Mouse (Mus musculus) limb, embryonic 15.5 days (tissue): ENCODE measurements around the gene Mtcl1. TPM values are rescaled to one million over a fixed set of nuclear protein-coding genes. Genes with fewer than 3 reads are reported as not detected.

Experiments
- ATAC-seq: fragments of 200-750 bp; cut with Nextera tagmentation; 2 replicates; pipeline ENCODE4 v1.8.0; 2017; ENCODE audit warnings: low read depth, moderate TSS enrichment; ENCODE audit not compliant: insufficient number of reproducible peaks, low FRiP score, low TSS enrichment
- H3K27ac ChIP-seq: fragments of 300-500 bp; sonication (generic); 2 replicates; pipeline ENCODE4 v1.5.1; 2015; ENCODE audit warnings: moderate library complexity, mild to moderate bottlenecking, inconsistent platforms
- H3K27me3 ChIP-seq: fragments of 300-500 bp; sonication (generic); 2 replicates; pipeline ENCODE4 v1.6.1; 2015; ENCODE audit warnings: inconsistent platforms
- H3K36me3 ChIP-seq: fragments of 300-500 bp; sonication (generic); 2 replicates; pipeline ENCODE4 v1.6.1; 2015; ENCODE audit warnings: inconsistent platforms
- H3K4me1 ChIP-seq: fragments of 300-500 bp; sonication (generic); 2 replicates; pipeline ENCODE4 v1.6.1; 2015; ENCODE audit warnings: inconsistent platforms
- H3K4me2 ChIP-seq: fragments of 300-500 bp; sonication (generic); 2 replicates; pipeline ENCODE4 v1.6.1; 2015; ENCODE audit warnings: mild to moderate bottlenecking, inconsistent platforms
- H3K4me3 ChIP-seq: fragments of 300-500 bp; sonication (generic); 2 replicates; pipeline ENCODE4 v1.5.1; 2015; ENCODE audit warnings: mild to moderate bottlenecking, inconsistent platforms
- H3K9ac ChIP-seq: fragments of 300-500 bp; sonication (generic); 2 replicates; pipeline ENCODE4 v1.6.1; 2015; ENCODE audit warnings: inconsistent platforms
- H3K9me3 ChIP-seq: fragments of 300-500 bp; sonication (generic); 2 replicates; pipeline ENCODE4 v1.6.1; 2016; ENCODE audit warnings: inconsistent platforms
- WGBS: fragments of 180-500 bp; shearing (Covaris S2); methylation state at CpG from one replicate; pipeline ENCODE4 v1.1.7; 2015; 5-methylcytosine and 5-hydroxymethylcytosine counted together
- polyA plus RNA-seq: library from polyadenylated mRNA; unstranded; fragments of >200 nt; fragmentation: Nextera tagmentation; extraction: Ambion mirVana; gene quantifications from 2 replicates; pipeline ENCODE4 v1.2.1, GENCODE M21; 2015

The Mtcl1 gene
- polyA plus RNA-seq, 1 experiment from 2014 or later = 4.0 TPM

DNA sequence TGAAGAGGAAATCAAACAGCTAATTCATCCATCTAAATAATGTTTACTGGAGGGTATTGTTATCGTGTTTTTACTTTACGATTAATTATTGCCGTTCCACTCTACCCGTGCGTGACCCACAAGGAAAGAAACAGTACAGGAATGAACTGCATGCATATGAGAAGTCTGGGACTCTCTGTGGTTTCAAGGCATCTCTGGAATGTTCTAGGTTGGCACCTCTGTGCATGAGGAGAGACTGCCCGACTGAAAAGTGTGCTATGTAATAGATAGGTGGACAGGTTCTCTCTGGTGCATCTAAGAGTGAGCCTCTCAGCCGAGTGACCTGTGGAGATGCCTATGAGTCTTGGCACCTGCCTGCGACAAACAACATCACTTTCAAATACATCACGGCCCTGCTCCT, 78.7 kb downstream of the Mtcl1 start:
- H3K9ac ChIP-seq = no peak overlapping the region
- H3K27me3 ChIP-seq = no peaks in the 10 kb centered on the region
- H3K9me3 ChIP-seq = no peaks in the 10 kb centered on the region
- H3K4me3 ChIP-seq = no peak overlapping the region
- ATAC-seq = no peak
- peaks cover 27% of the 10 kb centered on the region for H3K4me1 ChIP-seq
- H3K4me2 ChIP-seq = no peak overlapping the region
- no peak overlapping the region for H3K27ac ChIP-seq
- 62% methylated on average over 9 of the region's 9 CpGs for WGBS
- no peaks in the 10 kb centered on the region; the same call in 1 of the 2 replicates for H3K36me3 ChIP-seq

DNA sequence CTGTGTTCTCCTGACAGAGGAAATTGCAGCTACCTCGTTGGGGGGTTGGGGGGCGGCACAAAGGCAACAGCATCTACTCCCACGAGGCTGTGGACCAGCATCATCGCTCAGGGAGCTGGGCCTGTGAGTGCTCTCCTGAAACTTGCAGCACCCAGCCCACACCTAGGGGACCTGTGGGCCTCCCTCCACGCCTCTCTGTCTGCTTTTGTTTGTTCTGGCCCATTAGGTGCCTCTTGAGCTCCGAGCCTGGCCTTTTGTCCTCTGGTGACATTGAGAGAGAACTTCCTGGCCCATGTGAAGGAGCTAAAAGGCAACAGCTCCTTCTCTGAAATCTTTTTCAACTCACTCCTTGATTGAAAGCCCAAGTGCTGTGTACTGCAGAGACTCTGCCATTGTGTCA, 79.8 kb downstream of the Mtcl1 start:
- Histone ChIP-seq H3K4me3 (no peak overlapping the region), H3K9me3 (no peaks in the 10 kb centered on the region), H3K4me2 (no peak overlapping the region), H3K9ac (no peak overlapping the region), H3K36me3 (no peaks in the 10 kb centered on the region; the same call in 1 of the 2 replicates), H3K4me1 (peaks cover 20% of the 10 kb centered on the region), H3K27ac (no peak overlapping the region), H3K27me3 (no peaks in the 10 kb centered on the region)
- ATAC-seq = no peak
- 61% methylated on average over 6 of the region's 6 CpGs for WGBS

DNA sequence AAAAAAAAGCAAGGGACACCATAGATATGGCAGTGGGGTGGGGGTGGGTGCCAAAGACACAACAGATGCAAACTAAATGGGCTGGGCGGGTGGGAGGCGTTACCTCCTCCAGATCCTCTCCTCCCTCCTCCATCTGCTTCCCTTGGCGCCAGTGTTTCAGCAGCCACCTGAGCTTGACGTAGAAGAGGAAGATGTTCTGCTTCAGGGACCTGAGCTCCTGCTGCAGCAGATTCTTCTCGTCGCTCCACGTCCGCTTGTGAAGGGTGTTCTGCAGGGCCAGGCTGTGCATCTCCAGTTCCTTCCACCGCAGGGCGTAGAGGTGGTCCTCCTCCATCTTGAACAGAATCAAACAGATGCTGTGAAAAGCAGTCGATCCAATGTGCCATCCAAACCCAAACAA, 81.4 kb downstream of the Mtcl1 start:
- no peak for ATAC-seq
- Histone ChIP-seq H3K36me3 (no peaks in the 10 kb centered on the region; the same call in 1 of the 2 replicates), H3K27ac (no peak overlapping the region), H3K4me3 (no peak overlapping the region), H3K4me2 (no peak overlapping the region), H3K27me3 (no peaks in the 10 kb centered on the region), H3K9ac (no peak overlapping the region), H3K4me1 (peaks cover 24% of the 10 kb centered on the region; the same call in 1 of the 2 replicates), H3K9me3 (no peaks in the 10 kb centered on the region)
- 89% methylated on average over 11 of the region's 11 CpGs for WGBS

DNA sequence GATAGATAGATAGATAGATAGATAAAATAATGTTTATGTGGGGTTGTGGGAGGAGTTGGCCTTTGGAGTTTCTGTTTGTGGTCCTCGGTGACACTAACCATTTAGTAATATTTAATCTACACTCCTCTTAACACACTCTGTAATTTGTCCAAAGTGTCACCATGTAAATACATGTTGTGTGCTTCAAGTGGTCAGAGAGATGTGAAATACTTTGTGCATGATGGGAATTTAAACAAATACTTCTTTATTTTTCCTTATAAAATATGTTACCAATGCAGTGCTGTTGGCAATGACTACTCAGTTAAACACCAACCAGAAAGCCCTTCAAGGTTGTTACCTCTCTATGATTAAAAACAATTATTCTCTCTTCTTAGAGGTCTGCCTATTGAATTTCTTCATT, 83.9 kb downstream of the Mtcl1 start:
- Histone ChIP-seq H3K4me1 (peaks cover 18% of the 10 kb centered on the region; the same call in 1 of the 2 replicates), H3K27ac (no peak overlapping the region), H3K4me2 (no peak overlapping the region), H3K36me3 (no peaks in the 10 kb centered on the region), H3K9ac (no peak overlapping the region), H3K9me3 (no peaks in the 10 kb centered on the region), H3K27me3 (no peaks in the 10 kb centered on the region), H3K4me3 (no peak overlapping the region)
- WGBS = 89% methylated on average over 1 of the region's 1 CpGs
- ATAC-seq = no peak

DNA sequence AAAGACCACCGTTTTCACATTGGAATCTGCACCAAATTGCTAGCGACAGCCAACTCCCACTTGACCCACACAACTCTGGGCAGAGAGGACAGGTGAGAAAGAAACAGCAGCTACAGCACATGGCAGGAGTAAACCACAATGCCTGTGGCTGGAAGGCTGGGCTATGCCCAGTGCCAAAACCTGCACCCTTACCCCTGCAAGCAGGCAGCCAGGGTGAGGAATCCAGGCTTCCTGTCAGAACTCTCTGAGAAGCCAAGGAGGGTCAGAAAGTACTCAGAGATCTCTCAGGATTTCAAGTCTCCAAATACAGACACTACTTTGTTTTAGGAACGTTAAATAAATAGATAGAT, 84.3 kb downstream of the Mtcl1 start:
- no peaks in the 10 kb centered on the region for H3K36me3 ChIP-seq
- WGBS = 76% methylated on average over 3 of the region's 3 CpGs
- no peak overlapping the region for H3K4me2 ChIP-seq
- no peak overlapping the region for H3K27ac ChIP-seq
- H3K9me3 ChIP-seq = no peaks in the 10 kb centered on the region
- ATAC-seq = no peak
- H3K4me1 ChIP-seq = peaks cover 18% of the 10 kb centered on the region; the same call in 1 of the 2 replicates
- no peak overlapping the region for H3K9ac ChIP-seq
- no peaks in the 10 kb centered on the region for H3K27me3 ChIP-seq
- H3K4me3 ChIP-seq = no peak overlapping the region

DNA sequence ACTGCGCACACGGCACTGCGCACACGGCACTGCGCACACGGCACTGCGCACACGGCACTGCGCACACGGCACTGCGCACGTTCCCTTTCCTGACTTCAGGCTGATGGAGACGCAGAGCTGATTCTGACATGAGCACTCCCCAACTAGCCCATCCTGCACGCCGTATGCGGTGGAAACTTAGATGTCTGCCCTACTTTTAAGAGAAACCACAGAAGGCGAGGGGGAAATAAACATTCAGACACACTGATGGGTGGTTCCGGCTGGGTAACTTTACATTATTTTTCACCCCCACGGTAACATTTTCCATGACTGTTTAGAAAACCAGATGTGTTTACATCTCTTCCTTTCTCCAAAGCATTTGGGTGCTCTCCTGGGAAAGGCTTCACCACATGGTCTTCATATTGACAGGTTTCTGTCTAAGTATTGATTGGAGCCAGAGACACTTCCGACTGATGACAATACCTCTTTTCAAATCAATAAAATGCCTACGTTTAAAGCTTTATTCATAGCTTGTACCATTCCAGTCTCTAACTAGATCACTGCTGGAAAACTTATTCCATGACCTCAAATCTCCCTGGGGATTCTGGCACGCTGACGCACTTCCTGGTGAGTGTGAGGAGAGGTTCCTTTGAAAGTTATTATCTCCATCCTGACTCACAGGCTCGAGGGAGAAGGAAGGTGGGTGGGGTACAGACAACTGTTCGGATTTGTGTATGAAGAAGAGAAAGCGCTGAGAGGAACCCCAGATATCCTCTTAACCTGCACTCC, 84.8 kb downstream of the Mtcl1 start:
- H3K9me3 ChIP-seq = no peaks in the 10 kb centered on the region
- H3K27ac ChIP-seq = no peak overlapping the region

DNA sequence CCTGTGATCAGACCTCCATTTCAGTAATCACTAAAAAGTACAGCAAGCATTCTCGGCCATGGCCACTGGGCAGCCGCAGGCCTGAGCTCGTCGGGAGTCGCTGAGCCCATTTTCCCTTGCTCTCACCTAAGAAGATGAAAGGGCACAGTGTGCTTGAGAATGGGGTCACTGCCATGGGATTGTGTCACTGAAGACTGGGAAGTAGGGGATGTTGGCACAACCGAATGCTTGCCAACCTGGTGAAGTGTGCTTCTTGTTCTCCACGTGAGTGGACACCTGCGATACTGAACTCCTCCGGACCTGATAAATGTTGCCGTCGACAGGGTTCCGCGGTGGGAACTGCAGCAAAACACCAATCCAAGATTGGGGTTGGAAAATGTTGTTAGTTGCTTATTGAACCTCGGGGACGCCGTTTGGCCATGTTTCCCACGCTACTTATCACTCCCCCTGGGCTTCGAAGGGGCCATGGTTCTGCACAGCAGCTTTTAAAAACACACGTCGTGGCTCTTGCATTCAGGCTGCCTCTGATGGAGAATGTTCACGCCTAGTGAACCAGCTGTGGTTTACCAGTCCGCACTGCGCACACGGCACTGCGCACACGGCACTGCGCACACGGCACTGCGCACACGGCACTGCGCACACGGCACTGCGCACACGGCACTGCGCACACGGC, 85.6 kb downstream of the Mtcl1 start:
- H3K4me3 ChIP-seq = no peak overlapping the region
- H3K27me3 ChIP-seq = no peaks in the 10 kb centered on the region
- H3K36me3 ChIP-seq = no peaks in the 10 kb centered on the region
- peaks cover 6% of the 10 kb centered on the region; the same call in 1 of the 2 replicates for H3K4me1 ChIP-seq
- H3K27ac ChIP-seq = no peak overlapping the region
- no peak overlapping the region for H3K4me2 ChIP-seq
- no peak overlapping the region for H3K9ac ChIP-seq
- no peaks in the 10 kb centered on the region for H3K9me3 ChIP-seq
- no peak for ATAC-seq
- 89% methylated on average over 36 of the region's 36 CpGs for WGBS

More for the DNA sequence above, 84.8 kb downstream of the Mtcl1 start:
- Histone ChIP-seq H3K36me3 (no peaks in the 10 kb centered on the region), H3K4me3 (no peak overlapping the region), H3K4me2 (no peak overlapping the region), H3K9ac (no peak overlapping the region), H3K27me3 (no peaks in the 10 kb centered on the region), H3K4me1 (peaks cover 12% of the 10 kb centered on the region; the same call in 1 of the 2 replicates)
- 71% methylated on average over 26 of the region's 26 CpGs for WGBS
- ATAC-seq = no peak

DNA sequence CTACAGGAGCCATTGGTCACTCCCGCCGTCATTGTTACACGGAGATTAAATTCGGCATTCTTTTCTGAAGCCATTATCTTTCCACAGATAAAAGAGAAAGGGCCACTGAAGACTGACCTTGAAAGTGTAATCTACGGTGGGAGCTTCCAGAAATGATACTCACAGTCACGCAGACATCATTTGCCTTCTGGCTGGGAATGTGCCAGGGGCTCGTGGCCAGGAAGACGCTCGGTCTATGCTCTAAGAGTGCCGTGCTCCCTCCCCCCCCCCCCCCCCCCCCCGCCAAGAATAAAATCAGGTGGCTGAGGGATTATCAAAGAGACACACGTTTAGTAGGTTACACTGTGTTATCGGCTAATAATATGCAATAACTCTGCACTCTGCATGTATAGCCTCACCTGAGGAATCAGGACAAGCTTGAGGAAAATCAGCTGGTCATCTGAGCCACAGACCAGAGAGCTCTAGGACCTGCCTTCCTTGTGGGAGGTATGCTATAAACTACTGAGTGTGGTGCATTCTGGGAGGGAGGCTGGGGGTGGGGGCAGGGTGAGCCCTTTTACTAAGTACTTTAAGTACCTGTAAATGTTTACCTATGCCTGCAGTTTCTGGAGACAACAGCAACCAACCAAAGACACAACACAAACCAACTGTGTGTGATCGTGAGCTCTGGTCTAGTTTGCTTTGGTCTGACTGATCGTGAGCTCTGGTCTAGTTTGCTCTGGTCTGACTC, 87.1 kb downstream of the Mtcl1 start:
- ATAC-seq = no peak
- Histone ChIP-seq H3K4me3 (no peak overlapping the region), H3K27ac (no peak overlapping the region), H3K9ac (no peak overlapping the region), H3K4me1 (peaks cover 19% of the 10 kb centered on the region), H3K36me3 (no peaks in the 10 kb centered on the region), H3K9me3 (no peaks in the 10 kb centered on the region), H3K4me2 (no peak overlapping the region), H3K27me3 (no peaks in the 10 kb centered on the region)
- 84% methylated on average over 15 of the region's 15 CpGs for WGBS

DNA sequence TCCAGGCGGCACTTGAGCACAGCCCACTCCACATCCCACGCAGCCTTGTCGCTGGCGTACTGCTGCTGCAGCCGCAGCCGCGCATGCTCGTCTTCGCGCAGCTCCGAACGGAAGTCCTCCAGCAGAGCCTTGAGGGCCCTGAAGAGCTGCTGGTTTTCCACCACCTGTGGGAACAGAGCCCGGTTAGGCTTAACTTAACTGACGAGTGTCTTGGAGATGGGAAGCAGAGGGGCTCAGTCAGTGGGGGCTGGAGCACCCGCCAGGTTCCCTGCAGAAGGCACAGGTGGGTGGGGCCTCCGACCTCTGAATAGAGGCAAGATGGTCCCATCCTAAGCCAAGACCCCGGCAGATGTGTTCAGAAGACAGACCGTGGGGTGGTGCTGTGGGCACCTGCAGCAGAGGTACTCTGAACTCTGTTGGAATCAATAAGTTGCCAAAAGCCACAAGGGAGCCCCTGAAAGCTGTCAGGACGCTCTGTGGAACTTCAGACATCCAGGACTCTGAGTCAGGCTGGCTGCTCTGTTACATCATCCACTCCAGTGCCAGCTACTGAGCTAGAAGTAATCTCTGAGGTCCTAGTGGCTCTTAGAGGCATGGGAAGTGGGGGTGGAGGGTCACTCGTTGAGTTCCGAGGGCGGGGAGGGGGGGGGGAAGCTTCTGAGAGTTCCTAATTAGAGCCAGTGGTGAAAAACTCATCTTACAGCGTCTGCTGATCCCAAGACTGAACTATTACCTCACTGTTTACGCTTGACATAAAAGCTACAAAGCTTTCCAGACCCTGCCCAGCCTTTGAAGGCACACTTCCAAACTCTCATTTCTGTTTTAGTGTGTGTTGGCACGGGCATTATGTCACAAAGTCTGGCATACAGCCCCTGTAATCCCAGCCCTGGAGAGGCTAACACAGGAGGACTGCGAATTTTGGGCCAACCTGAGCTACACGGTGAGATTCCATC, 91.2 kb downstream of the Mtcl1 start:
- Histone ChIP-seq H3K9ac (no peak overlapping the region), H3K27ac (peak overlapping the region; percentile 18; the same call in 1 of the 2 replicates), H3K27me3 (no peaks in the 10 kb centered on the region), H3K36me3 (0 out of 2 replicates have a peak, but pooled peaks cover 3% of the 10 kb centered on the region), H3K4me2 (no peak overlapping the region), H3K4me3 (no peak overlapping the region), H3K4me1 (peaks cover 17% of the 10 kb centered on the region), H3K9me3 (no peaks in the 10 kb centered on the region)
- 65% methylated on average over 27 of the region's 27 CpGs for WGBS
- peak; percentile 69; the same call in 1 of the 2 replicates for ATAC-seq

DNA sequence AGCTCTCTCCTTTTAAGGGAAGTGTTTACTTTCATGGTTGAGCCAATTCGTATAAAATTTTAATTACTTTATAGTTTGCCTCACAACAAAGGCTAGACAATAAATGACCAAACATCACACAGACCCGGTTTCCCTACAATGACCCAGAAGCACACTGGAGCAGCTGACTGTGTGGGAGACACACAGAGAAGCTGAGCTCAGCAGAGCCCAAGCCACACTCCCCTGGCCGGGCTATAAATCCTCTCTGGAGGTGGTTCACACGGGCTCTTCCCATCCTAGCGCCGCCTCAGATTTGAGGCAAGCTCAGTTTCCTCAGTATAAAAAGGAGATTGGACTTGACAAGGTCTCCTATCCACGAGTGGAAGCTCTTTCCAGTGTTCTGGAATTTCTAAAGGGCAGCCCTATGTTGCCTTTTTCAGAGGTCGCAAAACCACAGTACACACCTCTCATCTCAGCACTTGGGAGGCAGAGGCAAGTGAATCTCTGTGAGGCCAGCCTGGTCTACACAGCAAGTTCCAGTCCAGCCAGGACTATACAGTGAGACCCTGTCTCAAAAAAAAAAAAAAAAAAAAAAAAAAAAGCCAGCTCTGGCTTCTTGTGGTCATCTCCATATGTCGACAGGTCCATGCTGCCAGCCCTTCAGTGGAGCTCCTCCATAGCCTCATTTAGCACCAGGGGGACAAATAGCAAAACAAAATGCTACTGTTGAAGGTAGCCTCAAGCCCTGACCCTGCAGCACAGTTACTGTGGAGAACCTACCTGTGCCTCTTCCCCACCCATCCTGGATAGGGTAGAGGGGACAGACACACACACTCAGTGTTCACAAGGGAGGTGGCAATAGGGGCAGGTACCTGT, 92.2 kb downstream of the Mtcl1 start:
- no peak overlapping the region for H3K4me3 ChIP-seq
- peak overlapping the region; percentile 18; the same call in 1 of the 2 replicates for H3K27ac ChIP-seq
- H3K9me3 ChIP-seq = no peaks in the 10 kb centered on the region
- ATAC-seq = no peak
- WGBS = 62% methylated on average over 9 of the region's 9 CpGs
- H3K27me3 ChIP-seq = no peaks in the 10 kb centered on the region
- no peak overlapping the region for H3K4me2 ChIP-seq
- H3K9ac ChIP-seq = no peak overlapping the region
- peaks cover 17% of the 10 kb centered on the region for H3K4me1 ChIP-seq
- H3K36me3 ChIP-seq = 0 out of 2 replicates have a peak, but pooled peaks cover 3% of the 10 kb centered on the region
